Mouse (Mus musculus) CD4-positive, CD25-positive, alpha-beta regulatory T cell, adult 4 months (primary cell): ENCODE data around the gene Slc29a1. TPM values are rescaled to one million over a fixed set of nuclear protein-coding genes. Genes with fewer than 3 reads are reported as not detected.

Experiments
- ATAC-seq: one replicate; pipeline ENCODE4 v1.8.0; 2017
- polyA plus RNA-seq, 2 experiments: library from polyadenylated mRNA; unstranded; fragments of 100-300 nt; shearing (Covaris generic); gene quantifications; one replicate each; pipeline ENCODE4 v1.2.1; 2017

The Slc29a1 gene
- polyA plus RNA-seq, 2 experiments from 2014 or later: 88.0 to 154 TPM

GRCm38 (mm10) chr17:45568990-45569389 lies 30.4 kb downstream of the Slc29a1 start:
- ATAC-seq: no peak

- ATAC-seq: peak; percentile 1
These were observed 32.2 kb downstream of the Slc29a1 start for GRCm38 (mm10) chr17:45567162-45567601.

- no peak for ATAC-seq
These were observed 32.8 kb downstream of the Slc29a1 start for GRCm38 (mm10) chr17:45566360-45567161.

- no peak for ATAC-seq
These were observed 33.4 kb downstream of the Slc29a1 start for GRCm38 (mm10) chr17:45566031-45566359.

- ATAC-seq: no peak
These were observed 34.3 kb downstream of the Slc29a1 start for GRCm38 (mm10) chr17:45565103-45565502.

GRCm38 (mm10) chr17:45564531-45565084 lies 34.8 kb downstream of the Slc29a1 start:
- ATAC-seq: no peak

GRCm38 (mm10) chr17:45563655-45564530 lies 35.5 kb downstream of the Slc29a1 start, which contains the start of gene Slc35b2:
Gene Slc35b2 (plus strand): TSS chr17:45563874.
- ATAC-seq: peak; percentile 73

GRCm38 (mm10) chr17:45563216-45563615 lies 36.2 kb downstream of the Slc29a1 start:
- ATAC-seq: no peak

GRCm38 (mm10) chr17:45559732-45560525 lies 39.5 kb downstream of the Slc29a1 start:
- no peak for ATAC-seq

GRCm38 (mm10) chr17:45557998-45558862 lies 41.2 kb downstream of the Slc29a1 start:
- peak; percentile 60 for ATAC-seq

- ATAC-seq: no peak
These were observed 42.1 kb downstream of the Slc29a1 start for GRCm38 (mm10) chr17:45557246-45557824.

- ATAC-seq: no peak
These were observed 42.7 kb downstream of the Slc29a1 start for GRCm38 (mm10) chr17:45556514-45557245.

GRCm38 (mm10) chr17:45556107-45556489 lies 43.3 kb downstream of the Slc29a1 start:
- ATAC-seq: no peak

GRCm38 (mm10) chr17:45555452-45556106 lies 43.8 kb downstream of the Slc29a1 start, which contains the start of gene Nfkbie:
Gene Nfkbie (plus strand): TSS chr17:45555703.
- ATAC-seq: peak; percentile 61

- no peak for ATAC-seq
These were observed 45.0 kb downstream of the Slc29a1 start for GRCm38 (mm10) chr17:45554420-45554819.

GRCm38 (mm10) chr17:45553065-45553464 lies 46.3 kb downstream of the Slc29a1 start:
- ATAC-seq: no peak

- ATAC-seq: peak; percentile 69
These were observed 47.5 kb downstream of the Slc29a1 start for GRCm38 (mm10) chr17:45551816-45552451.

GRCm38 (mm10) chr17:45551249-45551796 lies 48.1 kb downstream of the Slc29a1 start:
- ATAC-seq: no peak

GRCm38 (mm10) chr17:45550253-45550652 lies 49.2 kb downstream of the Slc29a1 start:
- ATAC-seq: no peak
